ENCODE assay signal across 8 mouse cellular contexts in genomic region chr1:121053692-121054091, GRCm38 (mm10).
A peak's percentile ranks its signal among the peaks of the same experiment; 100 is the strongest.
DNase-seq lines count a peak whose midpoint lies in the region; ATAC-seq and TF ChIP-seq lines count a peak whose summit lies in the region.

No protein-coding gene starts in this region.

- H3K4me1 ChIP-seq in hindbrain, embryonic 11.5 days (replicated peaks; ENCODE audit: control insufficient read depth, insufficient read depth, low read length), result no peaks in the 10 kb centered on the region

- peaks cover 7% of the 10 kb centered on the region for H3K27me3 ChIP-seq in hindbrain, embryonic 11.5 days (ENCODE audit: control insufficient read depth, insufficient read depth, low read length)

- intact Hi-C loops in gastrocnemius, adult 2 months (cut with DNase I), result loop anchor here (5.0 kb wide), 2 partner anchors 341 to 461 kb away; no protein-coding TSS in a partner anchor

- WGBS in hindbrain, embryonic 11.5 days, result 36% methylated on average over 11 of the region's 11 CpGs

- peak; percentile 14; the same call in 1 of the 2 replicates for ATAC-seq in hindbrain, embryonic 11.5 days (ENCODE audit: low FRiP score)

- DNase-seq in gastrocnemius, adult 2 months, result peak; percentile 27
- DNase-seq in gastrocnemius, postnatal 25 days, result no peak
- DNase-seq in 3T3-L1 (ENCODE audit: low read depth, low spot score) (peak; percentile 61), liver (no peak)
- DNase-seq in brain, adult 2 months (ENCODE audit: low read depth, low spot score), result peak; percentile 10
- DNase-seq in hindbrain, embryonic 11.5 days (ENCODE audit: low spot score), result peak; percentile 56
- peak; percentile 37 for DNase-seq in neural tube, embryonic 10.5 days (ENCODE audit: extremely low spot score, low spot score)
- no peak for DNase-seq in right cerebral cortex, postnatal 14 days

- H3K36me3 ChIP-seq in hindbrain, embryonic 11.5 days (ENCODE audit: control insufficient read depth, insufficient read depth, low read length), result no peaks in the 10 kb centered on the region

- H3K27ac ChIP-seq in gastrocnemius, adult 2 months, result no peak overlapping the region
- H3K27ac ChIP-seq in hindbrain, embryonic 11.5 days (ENCODE audit: low read depth, low read length), result no peak overlapping the region

- peak; percentile 52 for TF ChIP-seq CTCF in gastrocnemius, adult 2 months (IDR thresholded peaks at IDR 0.05)

- no peaks in the 10 kb centered on the region for H3K9me3 ChIP-seq in hindbrain, embryonic 11.5 days (ENCODE audit: control insufficient read depth, low read length)

- H3K9ac ChIP-seq in hindbrain, embryonic 11.5 days (ENCODE audit: low read depth, low read length), result no peak overlapping the region

- H3K4me2 ChIP-seq in hindbrain, embryonic 11.5 days (replicated peaks; ENCODE audit: low read depth, low read length), result no peak overlapping the region

- no peak overlapping the region for H3K4me3 ChIP-seq in gastrocnemius, adult 2 months
- H3K4me3 ChIP-seq in hindbrain, embryonic 11.5 days (ENCODE audit: low read depth, low read length), result no peak overlapping the region

Comparison
In these comparisons a context has a peak if more than half of its experiments do, and no peak if none do; other contexts are left out.
1. DNase-seq: peak in gastrocnemius, adult 2 months (single experiment), 3T3-L1 (single experiment), brain, adult 2 months (single experiment), hindbrain, embryonic 11.5 days (single experiment) and neural tube, embryonic 10.5 days (single experiment); none in gastrocnemius, postnatal 25 days (single experiment), liver (single experiment) and right cerebral cortex, postnatal 14 days (single experiment).